Mouse (Mus musculus): ENCODE measurements at regions not wholly inside any gene's neighbourhood (a gene's known extent, or its start where the extent isn't known, plus 50 kb on each side); places are given as distances from the start of the nearest gene placed in this dataset.

GRCm38 (mm10) chr5:99099014-99099726 is 62.0 kb upstream of the Prkg2 start:
- no peak for TF ChIP-seq MAZ (IDR thresholded peaks at IDR 0.05; ENCODE audit: low read depth, low read length)
- no peak for TF ChIP-seq USF2 (IDR thresholded peaks at IDR 0.05; ENCODE audit: borderline replicate concordance in 1 of 2, insufficient read depth in 1 of 2, low read depth in 1 of 2, low read length in 2 of 2)
- TF ChIP-seq POLR2AphosphoS2 (IDR thresholded peaks at IDR 0.05; ENCODE audit: low read length), result no peak
- TF ChIP-seq POLR2AphosphoS5 (IDR thresholded peaks at IDR 0.05; ENCODE audit: borderline replicate concordance, low read depth, low read length), result no peak
